Mouse (Mus musculus) mouse embryonic stem cell (cell line): ENCODE data around the gene 1600012H06Rik.
"Not testable (repeated sequence)": the region's sequence is repeated elsewhere in the genome, so short reads cannot be mapped to it uniquely, and the experiment has no call there.

Experiments
- in situ Hi-C, 2 experiments: fragments of 300-500 bp; cut with MboI; formaldehyde crosslinking; loops; 1 replicate in 1 of 2; 3 replicates in 1 of 2; pipeline ENCODE4 v1.14.3; 2019 to 2020; ENCODE audit warnings: low sequenced_read_pairs in 2 of 2, low pct_unique_long_range_greater_than_20kb in 1 of 2, mixed read lengths in 1 of 2; ENCODE audit not compliant: unreplicated experiment in 1 of 2

The 1600012H06Rik gene

GRCm38 (mm10) chr17:14992522-14993138 lies 49.6 kb downstream of the 1600012H06Rik start:
- in situ Hi-C loops: not testable (repeated sequence)

- in situ Hi-C loops: not testable (repeated sequence)
Measured at GRCm38 (mm10) chr17:14993139-14993832, 50.3 kb downstream of the 1600012H06Rik start.

- in situ Hi-C loops: not testable (repeated sequence)
Measured at GRCm38 (mm10) chr17:14994140-14994539, 51.2 kb downstream of the 1600012H06Rik start.

- in situ Hi-C loops: not testable (repeated sequence)
Measured at GRCm38 (mm10) chr17:15000047-15000446, 57.1 kb downstream of the 1600012H06Rik start.

- in situ Hi-C loops: not testable (repeated sequence)
Measured at GRCm38 (mm10) chr17:15009088-15009487, 66.1 kb downstream of the 1600012H06Rik start.
